Mouse (Mus musculus) intestine, postnatal 0 days (tissue): ENCODE results near the gene Gm20521. TPM values are rescaled to one million over a fixed set of nuclear protein-coding genes. Genes with fewer than 3 reads are reported as not detected.

ENCODE experiments used
- ATAC-seq: fragments of 200-750 bp; cut with Nextera tagmentation; 2 replicates; pipeline ENCODE4 v1.8.0; 2017; ENCODE audit warnings: mild to moderate bottlenecking, moderate TSS enrichment, moderate library complexity
- H3K27ac ChIP-seq: fragments of 300-500 bp; sonication (generic); 2 replicates; pipeline ENCODE4 v1.5.1; 2014; ENCODE audit warnings: mild to moderate bottlenecking, low read depth, low read length, moderate library complexity
- H3K27me3 ChIP-seq: fragments of 300-500 bp; sonication (generic); replicated peaks from 2 replicates; pipeline ENCODE4 v1.6.1; 2014; ENCODE audit warnings: low read length, mixed read lengths; ENCODE audit not compliant: control insufficient read depth, insufficient read depth
- H3K36me3 ChIP-seq: fragments of 300-500 bp; sonication (generic); 2 replicates; pipeline ENCODE4 v1.6.1; 2014; ENCODE audit warnings: mild to moderate bottlenecking, moderate library complexity; ENCODE audit not compliant: control insufficient read depth, insufficient read depth
- H3K4me1 ChIP-seq: fragments of 300-500 bp; sonication (generic); replicated peaks from 2 replicates; pipeline ENCODE4 v1.6.1; 2014; ENCODE audit warnings: antibody characterized with exemption, low read length, mixed read lengths; ENCODE audit not compliant: control insufficient read depth, insufficient read depth
- H3K4me2 ChIP-seq: fragments of 300-500 bp; sonication (generic); replicated peaks from 2 replicates; pipeline ENCODE4 v1.6.1; 2014; ENCODE audit warnings: low read depth, mild to moderate bottlenecking, moderate library complexity
- H3K4me3 ChIP-seq: fragments of 300-500 bp; sonication (generic); 2 replicates; pipeline ENCODE4 v1.5.1; 2014; ENCODE audit warnings: low read depth, low read length
- H3K9ac ChIP-seq: fragments of 300-500 bp; sonication (generic); 2 replicates; pipeline ENCODE4 v1.6.1; 2014; ENCODE audit warnings: mild to moderate bottlenecking, low read depth, low read length
- H3K9me3 ChIP-seq: fragments of 300-500 bp; sonication (generic); 2 replicates; pipeline ENCODE4 v1.6.1; 2016; ENCODE audit warnings: mixed run types; ENCODE audit not compliant: control insufficient read depth
- CTCF ChIP-seq: sonication (generic); IDR thresholded peaks from 2 replicates; pipeline ENCODE4 v1.5.1; 2016; ENCODE audit warnings: low read depth, mild to moderate bottlenecking, control low read depth, antibody characterized with exemption, moderate library complexity
- WGBS: fragments of 180-500 bp; shearing (Covaris S2); extraction: QIAGEN DNeasy Blood & Tissue Kit; methylation state at CpG from one replicate; pipeline ENCODE4 v1.1.7; 2014; 5-methylcytosine and 5-hydroxymethylcytosine counted together
- polyA plus RNA-seq: library from polyadenylated mRNA; unstranded; fragments of >200 nt; fragmentation: Nextera tagmentation; extraction: Ambion mirVana; gene quantifications from 2 replicates; pipeline ENCODE4 v1.2.1, GENCODE M21; 2015

Gene Gm20521
- polyA plus RNA-seq, 1 experiment from 2014 or later: 1.9 TPM

DNA sequence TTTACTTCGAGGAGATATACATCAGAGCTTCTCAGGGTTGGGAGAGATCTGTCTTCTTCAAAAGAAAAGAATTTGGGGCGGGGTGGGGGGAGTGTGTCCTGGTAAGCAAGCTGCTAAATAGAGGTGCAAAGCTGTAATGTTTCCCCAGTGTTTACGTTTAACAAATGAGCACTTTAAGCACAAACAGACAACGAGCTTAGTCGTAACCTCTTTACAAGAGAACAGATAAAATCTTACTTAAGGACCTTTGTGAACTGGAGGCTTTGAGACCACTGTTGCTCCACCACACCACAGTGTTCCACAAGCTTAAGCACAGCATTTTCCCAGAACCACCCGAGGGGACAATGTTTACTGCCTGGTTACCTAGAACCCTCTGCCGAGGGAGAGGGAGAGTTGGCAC lies 44.1 kb downstream of the Gm20521 start:
- H3K9me3 ChIP-seq: no peaks in the 10 kb centered on the region

DNA sequence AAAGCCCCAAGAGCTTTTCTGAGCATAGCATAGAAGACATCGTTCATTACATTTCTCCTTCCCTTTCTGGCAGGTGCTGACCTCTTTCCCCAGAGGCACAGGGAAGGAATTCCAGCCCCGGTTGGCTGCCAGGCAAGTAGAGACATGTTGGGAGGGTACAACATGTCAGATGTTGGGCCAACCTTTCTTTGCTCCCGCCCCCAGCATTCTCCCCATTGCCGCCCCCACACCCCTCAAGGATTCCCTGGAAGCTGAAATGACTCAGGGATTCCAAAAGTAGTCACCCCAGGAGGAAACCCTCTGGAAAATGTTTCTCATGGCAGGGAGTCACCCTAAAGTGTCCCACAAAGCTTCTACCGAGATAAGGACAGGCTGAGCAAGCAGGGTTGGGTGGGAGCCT lies 46.6 kb downstream of the Gm20521 start:
- H3K4me3 ChIP-seq: no peak overlapping the region
- no peaks in the 10 kb centered on the region for H3K36me3 ChIP-seq
- TF ChIP-seq CTCF: no peak
- peaks cover 23% of the 10 kb centered on the region for H3K27me3 ChIP-seq
- H3K4me2 ChIP-seq: no peak overlapping the region
- WGBS: 64% methylated on average over 5 of the region's 5 CpGs
- no peak overlapping the region for H3K9ac ChIP-seq
- H3K4me1 ChIP-seq: 0 out of 2 replicates have a peak, but pooled peaks cover 2% of the 10 kb centered on the region
- no peak for ATAC-seq
- H3K9me3 ChIP-seq: no peaks in the 10 kb centered on the region
- no peak overlapping the region for H3K27ac ChIP-seq

More for the DNA sequence above, 44.1 kb downstream of the Gm20521 start:
- peaks cover 21% of the 10 kb centered on the region for H3K27me3 ChIP-seq
- no peak for TF ChIP-seq CTCF
- H3K9ac ChIP-seq: no peak overlapping the region
- peak overlapping the region; percentile 51 for H3K4me3 ChIP-seq
- no peaks in the 10 kb centered on the region for H3K36me3 ChIP-seq
- H3K27ac ChIP-seq: peak overlapping the region; percentile 87
- WGBS: 27% methylated on average over 7 of the region's 7 CpGs
- H3K4me2 ChIP-seq: peak overlapping the region; percentile 76
- 0 out of 2 replicates have a peak, but pooled peaks cover 2% of the 10 kb centered on the region for H3K4me1 ChIP-seq
- no peak for ATAC-seq

DNA sequence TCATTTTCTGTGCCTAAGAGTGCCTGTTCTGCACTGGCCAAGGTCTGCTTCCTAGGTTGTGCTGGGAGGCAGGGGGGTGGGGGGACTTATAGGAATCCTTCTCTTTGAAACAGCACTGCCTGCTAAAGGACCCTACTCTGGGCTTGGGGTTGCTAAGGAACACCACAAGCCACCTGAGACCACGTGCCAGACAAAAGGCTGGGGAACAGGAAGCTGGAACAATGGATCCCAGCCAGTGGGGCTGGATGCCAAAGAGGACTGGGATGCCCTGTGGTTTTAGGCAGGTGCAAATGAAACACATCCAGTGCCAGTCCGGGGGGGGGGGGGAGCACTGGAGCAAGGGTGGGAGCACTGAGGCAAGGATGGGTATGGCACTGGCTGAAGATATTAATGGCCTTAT lies 47.2 kb downstream of the Gm20521 start:
- Histone ChIP-seq H3K27me3 (peaks cover 22% of the 10 kb centered on the region), H3K9ac (no peak overlapping the region), H3K9me3 (no peaks in the 10 kb centered on the region), H3K4me2 (no peak overlapping the region), H3K27ac (no peak overlapping the region), H3K4me3 (no peak overlapping the region), H3K4me1 (0 out of 2 replicates have a peak, but pooled peaks cover 2% of the 10 kb centered on the region), H3K36me3 (no peaks in the 10 kb centered on the region)
- no peak for ATAC-seq
- 34% methylated on average over 2 of the region's 2 CpGs for WGBS
- no peak for TF ChIP-seq CTCF

DNA sequence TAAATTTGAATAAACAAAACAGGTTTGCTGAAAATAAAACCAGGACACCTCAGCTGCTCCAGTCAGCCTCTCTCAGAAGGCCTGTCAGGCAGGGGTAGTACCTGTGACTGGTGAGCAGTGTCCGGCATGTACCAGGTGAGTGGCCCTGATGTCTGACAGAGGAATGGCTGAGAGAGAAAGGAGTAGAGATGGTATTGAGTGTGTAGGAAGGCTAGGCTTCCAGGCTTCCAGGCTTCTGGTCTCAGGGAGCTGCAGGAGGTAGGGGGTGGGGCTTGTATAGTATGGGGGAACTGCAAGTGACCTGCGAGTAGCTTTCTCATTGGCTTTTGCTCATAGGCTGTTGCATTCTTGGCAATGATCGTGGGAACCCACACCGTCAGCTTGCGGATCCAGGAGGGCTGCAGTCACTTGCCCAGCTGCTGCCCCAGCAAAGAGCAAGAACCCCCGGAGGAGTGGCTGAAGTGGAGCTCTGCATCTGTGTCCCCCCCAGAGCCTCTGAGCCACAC lies 49.5 kb downstream of the Gm20521 start, which contains the start of gene Il25:
Gene Il25 (plus strand): TSS at position 51 of the 506 bp plus-strand sequence.
- H3K27ac ChIP-seq: no peak within 1 kb of the TSS
- no peaks in the 10 kb centered on the region for H3K4me1 ChIP-seq
- no peak for TF ChIP-seq CTCF
- no peak within 1 kb of the TSS for H3K9ac ChIP-seq
- no peaks in the 10 kb centered on the region for H3K9me3 ChIP-seq
- H3K4me3 ChIP-seq: no peak within 1 kb of the TSS
- WGBS: 44% methylated on average over 6 of the region's 6 CpGs
- H3K36me3 ChIP-seq: no peaks in the 10 kb centered on the region
- H3K27me3 ChIP-seq: 0 out of 2 replicates have a peak, but pooled peaks cover 6% of the 10 kb centered on the region
- ATAC-seq: no peak
- no peak within 1 kb of the TSS for H3K4me2 ChIP-seq

DNA sequence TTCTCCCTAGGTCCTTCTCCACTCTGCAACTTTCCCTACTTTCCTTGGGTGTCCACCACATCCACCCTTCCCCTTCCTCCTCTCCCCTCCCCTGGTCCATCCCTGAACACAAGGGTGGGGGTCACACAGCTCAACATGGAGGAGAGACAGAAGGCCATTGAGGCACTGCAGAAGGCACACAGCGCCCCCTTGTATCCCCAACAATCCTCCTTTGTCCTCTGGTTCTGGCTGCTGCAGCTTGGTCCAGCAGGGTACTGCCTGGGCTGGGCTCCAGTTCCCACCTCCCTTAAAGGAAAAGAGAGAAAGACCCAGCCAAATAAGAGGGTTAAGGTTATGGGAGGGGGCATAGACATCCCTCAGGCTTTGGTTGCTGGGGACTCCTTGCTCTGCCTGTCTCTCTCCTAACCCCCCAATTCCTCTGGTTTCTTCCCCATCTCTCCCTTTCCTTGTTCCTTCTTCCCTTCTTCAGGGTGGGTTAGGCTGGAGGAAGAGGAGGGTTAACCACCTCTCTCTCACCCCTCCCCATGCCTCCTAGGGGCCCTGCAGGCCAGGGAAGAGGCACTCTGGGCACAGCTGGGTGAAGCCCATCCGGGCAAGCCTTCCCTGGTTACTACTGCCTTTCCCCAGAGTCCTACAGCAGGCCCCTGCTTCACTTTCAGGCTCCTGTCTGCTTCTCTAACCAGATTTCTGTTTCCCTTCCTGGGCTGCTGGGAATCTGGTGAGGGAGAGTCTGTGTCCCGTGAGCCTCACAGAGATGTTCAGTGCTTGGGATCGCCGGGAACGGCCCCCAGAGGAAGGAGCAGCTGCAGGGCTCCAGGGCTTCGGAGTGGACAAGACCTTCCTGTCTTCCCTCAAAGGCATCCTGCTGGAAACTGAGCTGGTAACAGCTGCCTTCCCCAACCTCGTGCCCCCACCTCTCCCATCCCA lies 52.9 kb downstream of the Gm20521 start, which contains the start of gene Cmtm5:
Gene Cmtm5 (plus strand): TSS at position 358 of the 927 bp plus-strand sequence.
- Histone ChIP-seq H3K4me2 (no peak within 1 kb of the TSS), H3K27me3 (0 out of 2 replicates have a peak, but pooled peaks cover 3% of the 10 kb centered on the region), H3K36me3 (no peaks in the 10 kb centered on the region), H3K4me1 (no peaks in the 10 kb centered on the region), H3K9ac (no peak within 1 kb of the TSS), H3K27ac (no peak within 1 kb of the TSS), H3K9me3 (no peaks in the 10 kb centered on the region), H3K4me3 (no peak within 1 kb of the TSS)
- peak; percentile 49 for TF ChIP-seq CTCF
- 48% methylated on average over 8 of the region's 8 CpGs for WGBS
- no peak for ATAC-seq

GRCm38 (mm10) chr14:54936831-54937160 lies 53.6 kb downstream of the Gm20521 start:
- H3K9me3 ChIP-seq: no peaks in the 10 kb centered on the region
- WGBS: 46% methylated on average over 6 of the region's 6 CpGs
- H3K4me1 ChIP-seq: no peaks in the 10 kb centered on the region
- H3K36me3 ChIP-seq: no peaks in the 10 kb centered on the region
- no peak overlapping the region for H3K4me3 ChIP-seq
- H3K4me2 ChIP-seq: no peak overlapping the region
- no peak for ATAC-seq
- no peak overlapping the region for H3K9ac ChIP-seq
- no peak for TF ChIP-seq CTCF
- no peak overlapping the region for H3K27ac ChIP-seq
- 0 out of 2 replicates have a peak, but pooled peaks cover 3% of the 10 kb centered on the region for H3K27me3 ChIP-seq
